Mouse (Mus musculus) kidney, adult 9 months (tissue): Measurements from ENCODE around the gene Cd2.

ENCODE experiments used
- DNase-seq: peaks from one replicate; pipeline ENCODE4 v3.0.0; 2022

Cd2 gene

DNA sequence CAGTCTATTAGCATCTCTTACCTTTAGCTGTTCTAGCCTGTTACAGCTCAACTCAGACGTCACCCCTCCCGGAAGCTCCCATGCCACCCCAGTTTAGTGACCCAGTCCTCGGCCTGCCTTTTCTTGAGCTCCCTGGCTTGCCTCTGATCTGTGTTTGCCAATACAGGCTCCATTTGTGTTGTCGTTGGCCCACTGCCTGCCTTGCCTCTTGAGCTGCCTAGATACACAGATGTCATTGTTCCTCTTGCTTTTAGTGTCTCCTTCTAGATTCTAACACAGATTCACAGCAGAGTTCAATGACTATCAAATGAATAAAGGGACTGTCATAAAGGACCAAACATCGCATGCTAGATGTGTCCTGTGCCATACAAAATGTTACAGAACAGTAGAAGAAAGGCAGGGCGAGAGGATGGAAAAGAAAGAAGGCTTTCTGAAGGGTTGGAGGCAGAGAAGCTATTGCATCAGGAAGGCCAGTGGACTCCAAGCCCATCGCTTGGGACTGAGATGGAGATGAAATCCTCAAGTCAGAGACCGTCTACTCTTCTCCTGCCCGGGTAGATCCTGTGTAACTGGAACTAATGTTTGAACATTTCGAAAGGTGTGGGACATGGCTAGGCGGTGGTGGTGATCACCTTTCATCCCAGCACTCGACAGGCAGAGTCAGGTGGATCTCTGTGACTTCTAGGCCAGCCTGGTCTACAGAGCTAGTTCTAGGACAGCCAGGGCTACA lies 13.5 kb downstream of the Cd2 start:
- DNase-seq, result no peak

DNA sequence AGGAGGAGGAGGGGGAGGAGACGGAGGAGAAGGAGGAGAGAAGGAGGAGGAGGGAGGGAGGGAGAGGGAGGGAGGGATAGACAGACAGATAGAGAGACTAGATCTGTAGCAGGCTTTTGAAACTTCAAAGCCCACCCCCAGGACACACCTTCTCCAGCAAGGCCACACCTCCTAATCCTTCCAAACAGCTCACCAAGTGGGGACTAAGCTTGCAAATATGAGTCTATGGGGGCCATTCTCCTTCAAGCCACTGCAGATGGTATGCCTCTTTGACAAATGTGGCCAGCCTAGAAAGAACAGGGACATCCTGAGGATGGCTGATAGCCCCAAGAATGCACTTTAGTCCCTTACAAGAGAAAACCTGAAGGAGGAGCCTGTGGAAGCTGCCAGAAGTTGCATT lies 15.6 kb downstream of the Cd2 start:
- DNase-seq, result no peak

DNA sequence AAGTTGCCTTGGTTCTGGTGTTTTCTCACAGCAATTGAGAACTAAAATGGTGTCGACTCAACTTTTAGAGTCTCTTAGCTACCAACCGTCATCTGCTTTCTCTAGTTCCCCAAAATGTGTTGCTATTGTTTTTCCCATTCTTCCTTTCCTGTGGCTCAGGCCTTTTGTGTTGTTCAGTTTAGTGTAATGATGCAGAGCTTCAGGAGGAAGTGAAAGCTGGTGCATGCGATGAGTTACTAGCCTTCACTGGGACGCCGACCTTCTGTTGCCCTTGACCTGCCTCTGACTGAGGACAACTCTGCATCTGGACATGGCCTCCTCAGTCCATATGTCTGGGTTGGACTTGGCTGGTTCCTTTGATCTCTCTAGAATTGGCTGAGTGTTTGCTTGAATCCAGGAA lies 16.9 kb downstream of the Cd2 start:
- DNase-seq, result no peak

DNA sequence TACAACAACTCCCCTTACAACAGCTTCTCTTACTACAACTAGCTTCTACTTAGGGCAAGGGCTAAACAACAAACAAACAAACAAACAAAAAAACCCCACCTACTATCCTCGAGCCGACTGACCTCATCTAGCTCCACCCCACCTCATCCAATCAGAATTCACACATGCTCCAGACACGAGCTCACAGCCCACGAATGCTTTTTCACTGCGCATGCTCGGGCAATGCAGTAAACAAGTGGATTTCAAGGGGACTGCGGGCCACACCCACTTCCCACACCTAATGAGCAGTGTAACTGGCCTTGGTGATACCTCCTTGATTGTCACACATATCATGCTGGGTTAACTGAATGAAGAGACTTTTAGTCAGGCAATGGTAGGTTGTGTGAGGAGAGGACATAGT lies 19.4 kb downstream of the Cd2 start:
- no peak for DNase-seq

DNA sequence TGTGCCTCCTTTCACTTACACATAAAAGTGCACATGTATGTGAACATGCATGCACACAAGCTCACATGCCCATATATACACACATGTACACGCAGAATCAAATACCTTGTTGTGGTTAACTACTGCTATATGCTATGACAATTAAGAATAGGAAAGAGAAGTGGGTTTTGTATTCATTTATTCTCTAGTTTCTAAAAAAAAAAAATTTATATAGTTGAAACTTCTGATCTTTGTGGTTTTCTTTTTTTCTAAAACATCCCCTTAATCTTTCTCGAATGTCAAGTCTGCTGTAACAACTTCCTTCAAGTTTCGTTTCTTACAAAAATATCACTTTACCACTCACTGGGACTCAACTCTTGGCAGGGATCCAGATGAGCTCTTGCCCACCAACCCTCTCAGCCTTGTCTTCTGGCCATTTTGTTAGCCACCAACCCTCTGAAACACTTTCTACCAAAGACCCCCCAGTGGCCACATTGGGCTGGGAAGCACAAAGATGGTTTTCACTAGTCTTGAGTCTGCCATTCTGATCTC lies 22.1 kb downstream of the Cd2 start:
- DNase-seq, result no peak

DNA sequence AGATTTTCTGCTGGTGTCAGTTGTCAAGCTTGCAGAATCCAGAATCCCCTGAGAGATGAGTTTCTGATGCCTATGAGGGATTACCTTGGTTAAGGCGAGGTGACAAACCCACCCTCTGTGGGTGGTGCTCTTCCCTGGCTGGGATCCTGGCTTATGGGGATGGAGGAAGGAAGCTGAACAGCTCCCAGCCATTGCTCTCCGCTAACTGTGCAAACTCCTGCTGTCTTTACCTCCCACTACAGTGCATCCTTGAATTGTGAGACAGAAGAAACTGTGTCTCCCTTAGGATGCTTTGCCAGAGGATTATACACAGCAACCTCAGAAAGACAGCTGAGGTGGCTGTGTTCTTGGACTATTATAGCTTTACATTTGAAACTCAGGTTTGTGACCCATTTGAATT lies 28.8 kb downstream of the Cd2 start:
- no peak for DNase-seq

DNA sequence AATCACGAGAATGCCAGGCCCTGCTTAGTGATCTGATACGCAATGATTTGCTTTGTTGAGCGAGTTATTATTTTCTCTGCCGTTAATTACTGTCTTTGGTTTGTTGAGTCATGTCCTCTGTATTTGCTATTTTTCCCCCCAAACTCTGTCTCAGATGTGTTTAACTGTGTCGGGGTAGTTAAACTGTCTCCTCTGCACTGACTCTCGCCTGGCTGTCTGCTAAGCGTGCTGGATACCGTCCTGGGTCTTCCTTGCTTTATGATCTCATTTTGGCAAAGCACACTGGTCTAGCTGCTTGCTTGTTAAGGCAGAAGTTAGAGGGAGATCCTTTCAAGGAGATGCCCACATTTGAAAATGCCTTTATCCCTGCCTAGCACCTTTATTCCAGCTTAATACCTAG lies 31.6 kb downstream of the Cd2 start:
- no peak for DNase-seq

DNA sequence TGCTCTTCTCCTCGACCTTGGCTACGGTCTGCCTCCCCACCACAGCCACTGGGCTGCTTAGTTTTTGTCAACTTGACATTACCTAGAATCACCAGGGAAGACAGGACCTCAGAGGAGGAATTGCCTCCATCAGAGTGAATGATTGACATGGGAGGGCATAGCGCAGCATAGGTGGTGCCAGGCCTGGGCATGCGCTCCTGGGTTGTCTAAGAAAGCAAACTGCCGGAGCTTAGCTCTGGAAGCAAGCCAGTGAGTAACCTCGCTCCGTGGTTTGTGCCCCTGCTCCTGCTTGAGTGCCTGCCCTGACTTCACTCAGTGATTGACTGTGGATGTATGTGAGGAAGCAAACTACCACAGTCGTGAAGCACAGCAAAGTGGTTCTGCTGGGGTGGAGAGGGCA lies 35.6 kb downstream of the Cd2 start:
- DNase-seq, result peak; percentile 11

DNA sequence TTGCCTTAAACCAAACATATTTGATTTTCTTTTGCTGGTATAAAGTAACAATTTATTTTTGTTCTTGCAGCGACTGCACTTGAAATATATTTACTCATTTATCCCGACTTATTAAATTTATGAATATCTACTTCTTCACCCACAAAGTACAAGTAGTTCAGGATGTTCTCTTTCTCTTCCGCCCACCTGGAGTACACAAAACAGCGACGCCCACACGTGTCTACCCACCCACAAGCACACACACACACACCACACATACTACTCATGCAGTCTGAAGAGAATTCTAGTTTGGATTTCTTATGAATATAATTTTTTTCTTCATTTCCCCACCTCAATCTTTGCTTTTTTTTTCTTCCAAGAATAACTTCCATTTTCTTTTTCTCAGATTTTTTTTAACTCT lies 37.9 kb downstream of the Cd2 start:
- no peak for DNase-seq

DNA sequence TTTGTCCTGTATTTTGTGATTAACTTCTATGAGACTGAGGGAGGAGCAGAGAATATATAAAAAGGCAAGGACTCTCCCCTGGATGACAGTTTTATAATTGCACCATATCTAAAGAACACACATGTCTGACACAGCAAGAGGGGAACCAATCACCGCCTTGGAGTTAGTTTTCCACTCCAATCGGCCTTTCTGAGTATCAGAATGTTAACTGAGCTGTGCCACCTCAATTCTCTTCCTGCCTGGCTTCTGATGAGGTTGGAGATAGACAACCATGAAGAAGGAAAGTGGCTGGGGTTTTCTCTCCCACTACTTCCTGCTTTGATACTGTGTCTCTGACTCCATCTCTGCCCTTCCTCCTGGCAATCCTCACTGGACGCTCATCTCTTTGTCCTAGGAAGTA lies 42.5 kb downstream of the Cd2 start:
- no peak for DNase-seq

DNA sequence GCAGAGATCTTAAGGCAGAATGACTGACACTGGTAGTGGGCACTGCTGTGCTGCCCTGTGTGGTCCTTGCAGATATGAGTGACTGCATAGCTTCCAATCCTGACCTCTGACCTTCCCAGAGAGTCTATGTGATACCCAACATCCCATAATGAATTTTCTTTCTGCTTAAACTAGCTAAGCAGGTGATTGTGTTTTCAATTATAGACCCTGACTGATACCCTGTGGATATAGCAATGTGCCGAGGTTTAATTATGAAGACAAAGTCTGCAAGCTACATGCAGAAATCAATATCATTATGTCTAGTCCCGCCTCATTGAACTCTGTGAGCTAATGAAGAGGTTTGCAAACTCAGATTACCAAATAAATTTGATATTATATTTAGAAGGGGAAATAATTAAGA lies 44.7 kb downstream of the Cd2 start:
- no peak for DNase-seq

DNA sequence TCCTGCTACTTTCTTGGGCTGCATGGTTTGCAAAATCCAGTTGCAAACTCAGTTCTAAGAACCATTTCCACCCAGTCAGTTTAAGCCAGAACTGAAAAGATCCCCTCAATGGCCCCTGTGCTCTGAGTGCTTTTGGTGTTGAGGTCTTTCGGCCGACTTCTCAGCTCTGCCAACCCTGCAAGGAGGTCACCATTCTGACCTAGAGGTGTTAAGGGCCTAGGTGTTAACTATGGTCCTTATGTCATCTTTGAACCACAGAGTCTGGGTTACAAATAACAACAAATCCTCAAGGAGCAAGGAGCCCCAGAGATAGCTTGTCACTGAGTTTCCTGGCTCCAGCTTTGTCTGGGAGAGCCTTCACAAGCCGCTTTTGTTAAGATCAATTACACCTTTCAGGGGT lies 45.9 kb downstream of the Cd2 start:
- no peak for DNase-seq

DNA sequence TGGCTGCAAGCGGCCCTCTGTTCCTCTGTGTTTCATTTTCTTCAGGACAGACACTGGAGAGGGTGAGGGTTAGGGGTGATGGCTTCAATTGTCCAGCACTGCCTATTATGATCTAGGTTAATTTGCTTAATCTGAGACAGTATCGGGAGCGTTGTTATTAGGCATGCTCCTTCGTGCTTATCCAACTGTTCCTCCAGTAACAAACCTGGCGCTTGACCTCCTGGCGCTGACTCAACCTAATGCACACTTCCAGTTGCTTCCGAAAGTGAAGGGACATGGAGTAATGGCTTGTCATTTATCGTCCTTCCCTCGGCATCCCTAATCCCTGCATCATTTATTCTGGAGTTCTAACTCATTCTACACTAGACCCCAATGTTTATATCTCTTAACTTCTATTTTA lies 46.9 kb downstream of the Cd2 start:
- no peak for DNase-seq

DNA sequence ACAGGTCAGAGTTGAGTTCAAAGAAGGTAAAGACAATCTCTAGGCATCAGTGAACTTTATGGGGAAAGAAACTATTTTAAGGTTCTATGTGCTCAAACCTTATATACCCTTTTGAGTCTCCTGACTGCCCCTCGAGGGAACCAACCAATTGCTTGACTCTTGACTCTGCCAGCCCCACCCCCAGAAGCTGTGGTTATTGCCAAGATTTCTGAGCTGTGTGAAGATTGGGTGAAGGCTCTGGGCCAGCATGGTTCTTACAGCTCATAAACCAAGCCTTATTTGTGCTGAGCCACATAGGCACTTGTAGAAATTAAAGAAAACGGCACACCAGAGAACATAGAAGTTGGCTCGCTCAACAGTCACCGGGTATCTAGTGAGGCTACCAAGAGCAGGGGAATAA lies 48.5 kb downstream of the Cd2 start:
- DNase-seq, result no peak

DNA sequence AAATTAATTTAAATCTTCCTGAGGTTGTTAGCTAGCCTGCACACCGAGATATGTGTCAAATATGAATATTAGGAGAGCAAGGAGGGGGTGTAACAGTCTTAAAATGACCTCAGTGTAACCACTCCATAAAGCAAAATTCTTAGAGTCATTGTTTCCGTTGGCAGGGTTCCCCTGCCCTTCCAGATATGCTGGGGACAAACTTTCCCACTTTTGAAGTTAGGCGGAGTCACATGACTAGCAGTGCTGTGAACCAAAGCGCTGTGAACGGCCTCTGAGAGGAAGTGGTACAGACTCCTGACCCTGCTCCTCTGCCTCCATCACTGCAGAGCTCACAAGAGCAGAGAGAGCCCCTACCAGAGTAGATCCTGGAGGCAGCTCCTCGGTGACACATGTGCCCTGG lies 49.0 kb downstream of the Cd2 start:
- DNase-seq, result no peak

DNA sequence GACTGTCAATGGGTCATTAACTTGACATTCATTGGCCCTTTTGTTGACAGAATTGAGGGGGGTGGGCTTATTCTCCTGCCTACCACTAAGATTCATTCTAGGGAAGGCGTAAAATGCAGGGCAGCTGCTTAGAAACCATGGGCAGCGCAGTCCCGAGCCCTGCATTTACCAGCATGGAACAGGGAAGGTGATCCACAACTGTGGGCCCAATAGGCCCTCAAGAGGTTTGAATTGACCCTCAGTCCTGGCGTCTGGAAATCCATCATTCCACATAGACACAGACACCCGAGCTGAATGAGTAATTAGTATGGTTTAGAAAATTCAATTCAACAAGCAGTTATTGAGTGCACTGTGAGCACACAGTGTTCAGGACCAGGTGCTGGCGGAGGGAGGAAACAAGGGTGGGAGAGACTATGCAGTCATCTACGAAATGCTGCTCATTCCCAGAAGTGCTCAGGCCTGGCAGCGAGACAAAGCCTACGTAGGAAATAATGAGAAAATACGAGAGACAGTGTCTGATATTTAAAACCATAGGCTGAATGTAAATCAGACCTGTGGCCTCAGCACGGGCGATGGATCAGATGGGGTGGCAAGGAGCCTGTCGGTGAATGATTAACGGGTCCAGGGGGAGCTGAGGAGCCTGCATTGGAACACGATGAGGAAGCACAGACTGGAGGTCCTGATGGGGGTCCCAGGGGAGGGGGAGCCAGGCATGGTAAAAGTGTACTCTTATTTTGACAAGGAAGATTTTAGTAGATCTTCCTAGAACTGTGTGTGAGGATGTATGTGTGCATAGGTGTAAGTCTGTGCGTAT lies 50.5 kb downstream of the Cd2 start:
- DNase-seq, result no peak

DNA sequence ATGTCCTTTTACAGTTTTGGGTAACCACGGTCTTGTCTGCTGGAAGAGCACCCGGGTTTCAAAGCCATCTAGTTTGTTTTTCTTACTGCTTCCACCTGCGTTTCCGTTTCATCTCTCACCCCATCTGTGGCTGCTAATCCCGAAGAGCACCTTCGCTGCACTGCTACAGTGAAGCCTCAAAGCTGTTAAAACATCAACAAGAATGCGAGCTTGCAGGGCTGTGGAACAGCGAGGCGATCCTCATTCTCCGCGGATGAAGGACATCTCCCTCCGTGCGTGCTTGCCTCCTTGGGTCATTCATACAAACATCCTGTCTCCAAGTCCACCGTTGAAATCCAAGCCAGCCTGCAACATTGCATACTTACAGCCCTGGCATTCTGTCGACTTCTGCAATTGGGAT lies 51.5 kb downstream of the Cd2 start:
- no peak for DNase-seq

DNA sequence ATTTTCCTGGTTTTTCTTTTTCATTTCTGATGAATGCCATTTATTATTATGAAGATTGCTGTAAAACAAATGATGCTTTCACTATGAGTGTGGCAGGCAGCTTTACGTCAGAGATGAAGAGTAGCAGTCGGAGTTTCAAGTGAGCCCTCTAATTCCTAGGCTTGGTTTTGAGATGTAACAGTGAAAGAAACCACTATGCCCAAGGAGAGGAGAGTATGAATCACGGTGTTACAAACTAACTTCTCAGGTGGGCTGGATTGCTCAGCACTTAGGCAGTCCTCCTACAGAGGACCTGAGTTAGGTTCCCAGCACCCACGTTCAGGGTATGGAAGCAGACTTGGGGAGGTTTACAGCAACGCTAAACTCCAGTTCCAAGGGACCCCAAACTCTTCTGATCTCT lies 52.4 kb downstream of the Cd2 start:
- DNase-seq, result no peak

DNA sequence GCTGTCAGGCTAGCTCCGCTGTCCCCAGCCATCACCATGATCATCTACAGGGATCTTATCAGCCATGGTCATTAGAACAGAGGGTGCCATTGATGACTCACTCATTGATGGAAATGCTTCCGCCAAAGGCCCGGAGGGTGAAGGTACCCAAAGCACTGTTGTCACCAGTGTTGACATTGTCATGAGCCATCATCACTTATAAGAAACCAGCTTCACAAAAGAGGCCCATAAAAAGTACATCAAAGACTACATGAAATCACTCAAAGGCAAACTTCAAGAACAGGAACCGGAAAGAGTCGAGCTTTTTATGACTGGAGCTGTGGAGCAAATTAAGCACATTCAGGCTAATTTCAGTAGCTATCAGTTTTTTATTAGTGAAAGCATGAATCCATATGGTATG lies 54.3 kb downstream of the Cd2 start:
- no peak for DNase-seq

DNA sequence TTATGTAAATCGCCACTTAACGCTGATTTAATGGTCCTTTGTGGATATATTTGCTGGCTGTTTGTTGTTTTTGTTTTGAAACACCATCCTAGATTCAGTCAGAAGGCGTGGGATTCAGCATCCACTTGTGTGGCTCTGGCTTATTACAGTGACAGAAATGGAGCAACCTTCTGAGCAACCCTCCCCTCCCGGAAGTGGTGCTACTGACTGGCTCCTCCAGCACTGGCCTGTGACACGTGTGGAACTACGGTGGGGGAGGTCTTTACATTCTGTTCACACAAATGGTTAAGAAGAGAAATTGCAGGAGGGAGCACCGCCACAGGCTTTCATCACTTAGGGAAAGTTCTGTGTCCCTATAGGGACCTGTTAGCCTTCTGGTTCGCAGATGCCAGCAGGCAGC lies 55.2 kb downstream of the Cd2 start:
- no peak for DNase-seq

DNA sequence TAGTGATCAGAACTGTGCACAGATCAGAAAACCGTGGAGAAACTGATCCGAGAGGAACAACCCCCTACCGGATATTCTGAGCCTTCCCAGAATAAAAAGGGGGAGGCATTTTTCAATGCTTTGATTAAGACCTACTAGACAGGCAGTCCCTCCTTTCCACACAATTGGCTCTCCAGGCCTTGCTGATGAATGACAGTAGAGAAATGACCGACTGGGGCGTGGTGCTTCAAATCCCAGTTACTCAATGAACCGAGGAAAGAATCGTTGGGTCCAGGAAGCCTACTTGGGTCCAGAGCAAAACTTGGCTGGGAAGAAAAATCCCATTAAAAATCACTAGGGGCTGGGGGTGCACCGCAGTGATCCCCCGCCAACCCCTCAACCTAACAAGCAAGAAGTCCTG lies 57.5 kb downstream of the Cd2 start:
- no peak for DNase-seq

DNA sequence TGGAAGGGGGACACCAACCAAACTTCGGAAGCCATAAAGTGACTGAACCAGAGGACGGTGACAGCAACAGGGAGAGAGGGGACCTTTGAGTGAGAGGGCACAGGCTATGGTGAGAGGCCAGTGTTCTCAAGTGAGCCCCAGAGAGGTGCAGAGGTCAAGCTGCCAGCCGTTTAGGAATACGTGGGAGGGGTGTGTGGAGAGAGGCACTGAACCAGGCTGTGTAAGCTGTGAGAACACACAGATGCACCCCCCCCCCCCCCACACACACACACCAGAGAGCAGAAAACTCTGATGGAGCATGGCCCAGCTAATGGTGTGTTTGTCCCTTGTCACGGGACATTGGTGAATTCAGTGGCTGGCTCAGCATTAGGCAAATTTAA lies 58.2 kb downstream of the Cd2 start:
- DNase-seq, result no peak

DNA sequence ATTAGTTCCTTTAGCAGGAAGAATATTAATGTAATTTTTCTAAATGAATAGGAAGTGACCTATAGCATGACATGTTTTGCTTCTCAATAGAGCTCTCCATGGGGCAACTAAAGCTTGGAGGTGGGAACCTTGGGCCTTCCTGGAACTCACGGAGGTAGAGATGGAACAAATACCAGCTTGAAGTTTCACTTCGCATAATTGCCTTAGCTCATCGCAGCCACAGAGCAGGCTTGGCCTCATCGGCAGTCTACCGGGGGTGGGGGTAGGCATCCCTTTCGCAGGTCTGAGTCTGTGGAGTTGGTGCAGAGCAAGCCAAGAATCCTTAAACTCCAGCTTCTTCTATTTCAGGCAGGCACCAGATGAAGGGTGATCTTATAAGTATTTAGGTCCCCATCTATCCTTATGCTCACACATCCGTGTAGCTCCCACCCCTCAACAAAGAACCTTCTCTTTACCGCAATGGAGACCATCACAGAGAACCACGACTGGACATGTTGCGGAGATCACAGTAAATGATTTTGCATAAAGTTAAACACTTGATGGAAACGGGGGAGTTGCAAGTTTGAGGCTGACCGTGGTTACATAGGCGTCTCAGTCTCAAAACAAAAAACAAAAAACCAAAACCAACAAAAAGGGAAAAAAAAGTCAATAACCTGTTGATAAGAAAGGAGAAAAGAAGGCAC lies 58.7 kb downstream of the Cd2 start:
- no peak for DNase-seq

DNA sequence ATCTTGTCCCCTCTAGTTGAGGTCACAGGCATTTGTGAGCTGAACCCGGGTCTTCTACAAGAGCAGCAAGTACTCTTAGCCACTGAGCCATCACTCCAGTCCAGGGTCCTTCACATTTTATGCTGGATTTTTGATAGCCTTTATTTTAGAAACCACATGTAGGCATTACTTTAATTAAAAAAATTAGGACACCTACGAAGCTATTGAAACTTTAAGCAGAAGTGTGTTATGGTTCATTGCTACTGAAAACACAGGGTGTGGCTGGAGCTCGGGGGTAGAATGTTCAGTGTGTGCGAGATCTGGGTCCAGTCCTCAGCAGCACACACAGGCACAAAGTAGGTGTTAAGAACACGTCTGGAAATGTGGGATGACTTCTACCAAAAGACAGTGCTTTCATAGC lies 59.7 kb downstream of the Cd2 start:
- no peak for DNase-seq
